Mouse (Mus musculus) lung, adult 2 months (tissue): ENCODE data around the gene Wdr20. TPM values are rescaled to one million over a fixed set of nuclear protein-coding genes. Genes with fewer than 3 reads are reported as not detected.

Experiments used
- DNase-seq: peaks from one replicate; pipeline ENCODE4 v3.0.0; 2022
- H3K4me1 ChIP-seq: fragments of 200-500 bp; 2 replicates; pipeline ENCODE4 v1.6.1; 2011; ENCODE audit warnings: low read length; ENCODE audit not compliant: control insufficient read depth, insufficient read depth
- H3K4me3 ChIP-seq: fragments of 200-500 bp; replicated peaks from 2 replicates; pipeline ENCODE3; 2011; ENCODE audit warnings: low read depth, mild to moderate bottlenecking, control low read depth, low read length; ENCODE audit errors: extremely low read depth
- CTCF ChIP-seq: fragments of 200-500 bp; IDR thresholded peaks from 2 replicates; pipeline ENCODE4 v1.5.1; 2011; ENCODE audit warnings: mild to moderate bottlenecking, low read length, control low read depth; ENCODE audit not compliant: insufficient read depth
- POLR2A ChIP-seq: fragments of 200-500 bp; IDR thresholded peaks from 2 replicates; pipeline ENCODE4 v1.6.1; 2011; ENCODE audit warnings: low read depth, mild to moderate bottlenecking, control low read depth, low read length, borderline replicate concordance; ENCODE audit errors: extremely low read depth
- WGBS: fragments of 180-500 bp; shearing (Covaris S2); methylation state at CpG from one replicate; pipeline ENCODE4 v1.1.7; 2018; 5-methylcytosine and 5-hydroxymethylcytosine counted together
- polyA plus RNA-seq: library from polyadenylated mRNA; depleted of rRNA; stranded (reverse); fragments of >200 nt; gene quantifications from 2 replicates; pipeline ENCODE4 v1.2.3, GENCODE M21; 2012

Gene Wdr20
- polyA plus RNA-seq, 1 experiment: 16.2 TPM

GRCm38 (mm10) chr12:110750770-110751439 is 13.2 kb downstream of the Wdr20 start:
- no peak for DNase-seq
- 60% methylated on average over 10 of the region's 10 CpGs for WGBS
- Histone ChIP-seq H3K4me3 (no peak overlapping the region), H3K4me1 (no peaks in the 10 kb centered on the region; the same call in 1 of the 2 replicates)
- TF ChIP-seq POLR2A: no peak

DNA sequence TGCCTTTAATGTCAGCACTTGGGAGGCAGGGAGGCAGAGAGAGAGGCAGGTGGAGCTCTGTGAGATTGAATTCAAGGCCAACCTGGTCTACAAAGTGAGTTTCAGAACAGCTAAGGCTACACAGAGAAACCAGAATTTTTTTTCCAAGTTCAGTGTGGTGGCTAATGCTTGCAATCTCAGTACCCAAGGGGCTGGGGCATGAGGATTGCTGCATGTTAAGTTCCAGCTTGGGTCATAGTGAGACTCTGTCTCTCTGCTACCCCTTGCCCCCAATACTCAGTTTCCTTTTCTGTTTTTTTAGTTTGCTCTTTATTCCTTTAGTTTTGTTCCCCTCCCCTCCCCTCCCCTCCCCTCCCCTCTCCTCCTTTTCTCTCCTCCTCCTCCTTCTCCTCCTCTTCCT is 15.0 kb downstream of the Wdr20 start:
- no peaks in the 10 kb centered on the region; the same call in 1 of the 2 replicates for H3K4me1 ChIP-seq
- H3K4me3 ChIP-seq: no peak overlapping the region
- no peak for DNase-seq
- TF ChIP-seq POLR2A (no peak), CTCF (no peak)

DNA sequence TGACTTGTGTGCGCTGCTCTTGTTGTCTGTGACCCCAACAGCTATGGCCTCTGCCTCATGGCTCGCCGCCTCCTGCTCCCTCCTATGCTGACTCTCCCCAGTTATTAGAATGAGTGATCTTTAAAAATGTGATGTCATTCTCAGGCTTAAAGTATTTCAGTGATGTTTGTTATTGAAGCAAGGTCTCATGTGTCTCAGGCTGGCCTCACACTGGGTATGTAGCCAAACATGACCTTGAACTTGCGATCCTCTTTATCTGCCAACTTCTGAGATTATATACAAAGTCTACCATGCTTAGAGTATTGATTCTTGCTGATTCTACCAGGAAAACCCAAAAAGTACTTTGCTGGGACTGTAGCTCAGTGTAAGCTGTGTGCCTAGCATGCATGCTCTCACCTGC is 16.2 kb downstream of the Wdr20 start:
- WGBS: 98% methylated on average over 4 of the region's 4 CpGs
- H3K4me1 ChIP-seq: no peaks in the 10 kb centered on the region; the same call in 1 of the 2 replicates
- H3K4me3 ChIP-seq: no peak overlapping the region
- TF ChIP-seq CTCF (no peak), POLR2A (no peak)
- DNase-seq: no peak

DNA sequence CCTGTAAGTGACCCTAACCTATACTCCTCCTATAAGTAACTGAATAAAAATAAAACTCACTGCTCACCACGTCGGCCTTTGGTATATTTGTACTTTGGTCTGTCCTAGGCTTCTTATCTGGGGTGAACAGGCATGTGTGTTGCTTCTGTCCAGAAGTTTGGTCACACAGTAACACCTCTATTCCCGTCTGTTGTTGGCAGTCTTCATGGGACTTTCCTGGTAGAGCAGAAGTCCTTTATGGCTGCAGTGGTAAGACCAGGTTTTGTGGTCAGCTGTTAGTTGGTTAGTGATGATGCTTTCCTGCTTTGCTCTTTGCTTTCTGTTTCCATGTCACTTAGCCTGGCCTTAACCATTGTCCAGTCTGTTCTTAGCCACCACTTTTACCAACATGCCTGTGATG is 19.4 kb downstream of the Wdr20 start:
- 69% methylated on average over 3 of the region's 3 CpGs for WGBS
- TF ChIP-seq CTCF (no peak), POLR2A (no peak)
- H3K4me1 ChIP-seq: no peaks in the 10 kb centered on the region; the same call in 1 of the 2 replicates
- DNase-seq: no peak
- no peak overlapping the region for H3K4me3 ChIP-seq

- no peak for DNase-seq
- Histone ChIP-seq H3K4me3 (no peak overlapping the region), H3K4me1 (no peaks in the 10 kb centered on the region; the same call in 1 of the 2 replicates)
- WGBS: 80% methylated on average over 8 of the region's 8 CpGs
- TF ChIP-seq POLR2A (no peak), CTCF (no peak)
These were observed 21.2 kb downstream of the Wdr20 start for GRCm38 (mm10) chr12:110758932-110759331.

GRCm38 (mm10) chr12:110762321-110762720 is 24.6 kb downstream of the Wdr20 start:
- TF ChIP-seq CTCF (no peak), POLR2A (no peak)
- WGBS: 66% methylated on average over 2 of the region's 2 CpGs
- no peak for DNase-seq
- Histone ChIP-seq H3K4me1 (no peaks in the 10 kb centered on the region; the same call in 1 of the 2 replicates), H3K4me3 (no peak overlapping the region)

DNA sequence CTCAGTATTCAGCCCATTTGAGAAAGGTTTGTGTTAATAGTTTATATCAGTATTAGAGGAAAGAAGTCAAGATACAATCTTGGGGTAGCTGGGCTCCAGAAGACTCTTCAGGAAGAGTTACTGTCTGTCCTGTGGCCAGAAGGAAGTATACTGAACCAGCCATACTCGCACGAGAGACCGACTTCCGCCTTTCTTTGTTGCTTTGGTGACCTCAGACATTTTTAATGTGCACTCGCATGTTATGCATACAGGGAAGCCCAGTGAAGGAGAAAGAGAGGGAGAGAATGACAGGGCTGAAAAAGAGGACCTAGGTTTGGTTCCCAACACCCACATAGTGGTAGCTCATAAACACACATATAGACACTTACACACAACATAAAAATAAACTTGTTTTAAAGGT is 26.8 kb downstream of the Wdr20 start:
- no peak for TF ChIP-seq CTCF
- TF ChIP-seq POLR2A: no peak
- H3K4me3 ChIP-seq: no peak overlapping the region
- peaks cover 3% of the 10 kb centered on the region; the same call in 1 of the 2 replicates for H3K4me1 ChIP-seq
- no peak for DNase-seq
- 61% methylated on average over 5 of the region's 5 CpGs for WGBS

DNA sequence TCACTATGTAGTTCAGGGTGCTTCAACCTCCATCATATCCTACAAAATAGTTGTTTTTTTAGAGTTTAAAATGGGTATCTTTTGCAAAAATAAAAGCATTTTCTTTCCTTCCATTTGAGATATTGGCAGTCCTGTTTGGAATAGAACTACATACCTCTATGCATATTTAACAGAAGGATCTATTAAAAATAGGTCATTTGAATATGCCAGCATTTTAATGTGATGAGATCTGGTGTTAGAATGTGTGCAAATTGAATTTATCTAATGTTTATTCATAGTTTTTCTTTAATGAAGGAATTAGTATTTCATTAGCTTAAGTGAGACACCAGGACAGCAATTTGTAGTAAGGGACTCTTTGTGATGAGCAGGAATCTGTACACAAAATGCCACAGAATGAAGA is 30.8 kb downstream of the Wdr20 start:
- no peak for TF ChIP-seq POLR2A
- TF ChIP-seq CTCF: no peak
- Histone ChIP-seq H3K4me3 (no peak overlapping the region), H3K4me1 (peaks cover 3% of the 10 kb centered on the region; the same call in 1 of the 2 replicates)
- DNase-seq: no peak

DNA sequence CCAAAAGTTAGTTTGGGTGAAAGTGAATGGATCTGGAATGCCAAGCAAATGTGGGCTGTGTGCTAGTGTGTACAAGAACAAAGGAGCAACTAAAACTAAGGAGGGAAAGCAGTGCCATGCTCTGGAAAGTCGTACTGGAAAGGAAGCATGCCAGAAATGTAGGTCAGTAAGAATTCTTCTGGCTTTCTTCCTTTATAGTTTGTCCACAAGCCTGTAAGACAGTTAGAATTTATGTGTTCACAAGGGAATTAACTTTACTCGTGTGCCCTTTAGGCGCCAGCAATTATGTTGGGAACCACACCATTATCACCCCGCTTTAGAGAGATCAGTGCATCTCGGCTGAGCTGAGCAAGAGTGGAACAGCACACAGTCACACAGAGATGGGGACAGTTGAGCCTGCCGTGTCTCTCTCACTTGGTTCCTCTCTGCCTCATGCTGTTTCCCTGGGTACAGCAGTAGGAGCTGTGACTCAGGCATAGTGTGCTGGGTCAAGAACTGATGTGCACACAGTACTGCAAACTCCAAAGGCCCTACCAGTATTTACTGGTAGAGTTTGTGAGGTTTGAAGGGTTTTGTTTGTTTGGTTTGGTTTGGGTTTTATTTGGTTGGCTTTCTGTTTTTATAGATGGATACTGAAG is 32.0 kb downstream of the Wdr20 start:
- DNase-seq: no peak
- Histone ChIP-seq H3K4me3 (no peak overlapping the region), H3K4me1 (peaks cover 3% of the 10 kb centered on the region; the same call in 1 of the 2 replicates)
- TF ChIP-seq POLR2A (no peak), CTCF (no peak)
- WGBS: 54% methylated on average over 6 of the region's 6 CpGs
